Mouse (Mus musculus) adrenal gland, adult (tissue): ENCODE data around the gene Atpif1.
A peak's percentile ranks its signal among the peaks of the same experiment; 100 is the strongest.

ENCODE experiments used
- DNase-seq, 2 experiments: peaks; one replicate each; pipeline ENCODE4 v3.0.0; 2022 to 2023; ENCODE audit warnings: low spot score in 1 of 2; ENCODE audit not compliant: inconsistent age in 2 of 2

Atpif1 gene

GRCm38 (mm10) chr4:132527917-132528522 is 5.4 kb downstream of the Atpif1 start:
- no peak for DNase-seq

DNA sequence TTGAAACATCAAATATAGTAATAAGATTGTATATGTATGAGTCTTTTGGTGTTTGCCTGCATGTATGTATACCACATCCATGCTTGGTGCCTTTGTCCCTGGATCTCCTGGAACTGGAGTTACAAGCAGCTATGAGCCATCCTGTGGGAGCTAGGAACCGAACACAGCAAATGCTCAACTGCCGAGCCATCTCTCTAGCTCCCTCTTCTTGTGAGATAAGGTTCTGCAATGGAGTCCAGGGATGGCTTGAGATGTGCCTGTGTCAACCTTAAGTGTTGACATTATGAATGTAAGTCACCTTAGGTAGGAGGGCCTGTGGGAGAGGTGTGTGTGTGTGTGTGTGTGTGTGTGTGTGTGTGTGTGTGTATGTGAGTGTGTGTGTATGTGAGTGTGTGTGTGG is 6.8 kb downstream of the Atpif1 start:
- DNase-seq = peak in 1 of 2 experiments; percentile 43

GRCm38 (mm10) chr4:132524808-132525207 is 8.7 kb downstream of the Atpif1 start:
- no peak for DNase-seq

DNA sequence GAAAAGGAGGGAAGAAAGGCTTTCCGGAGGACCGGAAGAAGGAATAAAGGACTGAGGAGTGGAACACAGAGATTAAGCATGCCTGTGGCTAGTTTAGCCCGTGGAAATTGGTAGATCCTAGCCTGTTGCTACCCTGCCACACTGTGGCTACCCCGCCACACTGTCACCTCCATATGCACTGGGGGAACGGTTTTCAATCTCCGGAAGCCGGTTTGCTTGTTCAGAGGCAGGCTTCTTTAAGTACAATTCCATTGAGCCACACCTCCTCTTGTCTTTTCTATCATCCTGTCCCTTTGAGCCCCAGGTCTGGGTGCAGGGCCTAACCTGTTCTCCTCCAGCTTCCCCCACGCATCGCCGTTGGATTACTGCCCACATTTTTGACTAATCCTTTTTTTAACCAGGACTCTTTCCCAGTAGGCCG is 9.1 kb downstream of the Atpif1 start:
- peak in 1 of 2 experiments; percentile 31 for DNase-seq

- no peak for DNase-seq
Observed at GRCm38 (mm10) chr4:132519188-132519587, 14.3 kb downstream of the Atpif1 start.

DNA sequence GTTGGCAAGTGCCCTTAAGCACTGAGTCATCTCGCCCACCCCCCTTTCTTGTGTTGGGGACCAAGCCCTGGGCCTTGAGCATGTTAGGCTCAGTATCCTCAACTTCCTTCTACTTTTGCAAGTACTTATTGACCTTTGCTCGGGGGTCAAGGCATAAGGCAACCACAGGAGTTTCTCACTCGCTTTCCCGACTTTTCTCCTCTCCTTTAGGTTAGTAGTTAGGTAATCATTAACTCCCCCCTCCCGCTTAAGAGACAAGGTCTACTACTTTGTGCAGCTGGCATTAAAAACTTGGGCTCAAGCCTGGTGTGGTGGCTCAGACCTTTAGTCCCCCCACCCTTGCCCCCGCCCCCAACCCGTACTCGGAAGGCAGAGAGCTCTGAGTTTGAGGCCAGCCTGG is 15.4 kb downstream of the Atpif1 start:
- DNase-seq = no peak

- DNase-seq = peak; percentile 94 to 97
Observed at GRCm38 (mm10) chr4:132515369-132516155, 17.9 kb downstream of the Atpif1 start.

DNA sequence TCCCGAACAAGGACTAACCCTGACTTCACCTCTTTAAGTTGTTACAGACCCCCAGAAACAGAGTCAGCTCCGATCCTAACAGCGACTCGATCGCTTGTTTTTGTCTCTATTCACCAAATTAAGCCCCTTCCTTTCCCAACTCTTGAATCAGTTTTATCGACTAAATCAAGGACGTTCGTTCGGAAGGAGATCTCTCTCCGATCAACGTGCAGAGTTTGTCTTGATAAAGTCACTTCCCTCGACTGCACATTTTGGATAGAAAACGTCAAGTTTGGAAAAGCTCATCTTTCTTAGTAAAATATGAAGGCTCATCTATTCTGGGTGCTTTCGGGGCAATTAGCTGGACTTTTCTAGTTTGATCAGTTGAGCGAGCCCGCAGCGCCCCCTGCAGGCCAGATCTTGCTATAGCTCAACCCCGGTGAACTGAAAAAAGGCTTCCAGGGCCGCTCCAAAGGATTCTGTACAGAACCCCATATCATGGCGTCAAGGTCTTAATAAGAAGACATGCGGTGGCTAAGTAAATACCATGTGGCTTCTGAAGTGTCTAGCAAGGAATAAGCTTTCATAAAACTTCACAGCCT is 18.8 kb downstream of the Atpif1 start:
- DNase-seq = peak; percentile 87 to 96

DNA sequence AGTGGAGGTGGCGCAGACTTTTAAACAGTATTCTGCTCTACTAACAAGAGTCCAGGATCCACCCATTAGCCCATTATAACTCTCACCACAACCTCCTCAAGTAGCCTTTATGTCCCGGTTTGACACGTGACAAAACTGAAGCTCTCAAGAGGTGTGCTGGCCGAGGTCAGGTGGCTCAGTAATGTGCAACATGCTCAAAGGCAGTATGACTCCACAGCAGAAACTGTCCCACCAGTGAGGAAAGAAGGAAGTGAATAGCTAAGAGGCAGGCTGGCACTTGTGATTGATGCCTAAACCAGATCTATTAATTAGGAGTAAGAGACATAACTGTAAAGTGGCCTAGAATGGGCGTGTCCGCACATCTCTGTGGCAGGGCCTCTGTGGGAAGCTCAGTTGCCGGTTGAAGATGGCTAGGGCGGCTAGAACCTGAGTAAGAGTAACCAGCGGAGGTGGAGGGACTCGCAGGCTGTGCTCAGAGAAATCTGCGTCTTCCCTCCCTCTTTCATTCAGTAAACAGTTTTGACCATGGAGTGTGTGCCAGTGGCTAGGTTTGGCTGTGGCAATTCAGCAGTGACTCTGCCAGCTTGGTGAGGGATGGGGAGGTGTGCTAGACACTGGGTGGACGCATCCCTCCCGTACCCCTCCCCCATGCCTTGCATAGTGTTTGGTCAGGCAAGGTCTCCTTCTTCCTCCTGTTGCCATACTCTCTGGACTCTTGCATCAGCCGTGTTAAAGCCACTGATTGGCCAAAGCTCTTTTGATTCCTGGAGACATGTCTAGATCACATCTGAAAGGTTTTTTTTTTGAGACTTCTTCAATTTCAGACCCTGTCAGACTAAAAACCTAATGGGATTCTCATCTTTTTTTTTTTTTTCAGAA is 19.8 kb downstream of the Atpif1 start:
- DNase-seq = peak; percentile 46 to 73

DNA sequence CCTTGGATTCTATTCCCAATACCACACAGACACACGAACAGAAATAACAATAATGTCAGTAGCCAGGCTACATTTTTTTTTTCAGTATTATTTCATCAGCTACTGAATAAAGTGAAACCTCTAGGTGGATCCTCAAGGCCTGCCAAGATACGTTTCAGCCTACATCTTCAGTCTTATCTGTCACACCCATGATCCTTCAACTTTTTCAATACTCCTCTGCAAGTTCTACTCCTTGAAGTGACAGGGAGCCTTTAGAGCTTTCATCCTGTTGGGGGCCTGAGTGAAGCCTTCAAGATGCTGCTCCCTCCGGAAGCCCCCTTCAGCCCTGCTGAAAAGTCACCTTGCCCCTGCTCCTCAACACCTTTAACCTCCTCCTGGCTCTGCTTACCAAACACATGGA is 21.4 kb downstream of the Atpif1 start:
- peak in 1 of 2 experiments; percentile 22 for DNase-seq

- DNase-seq = peak; percentile 98 to 99
Observed at GRCm38 (mm10) chr4:132510352-132510798, 23.1 kb downstream of the Atpif1 start, which contains the start of gene Sesn2. Gene Sesn2 (minus strand): TSS chr4:132510501.

DNA sequence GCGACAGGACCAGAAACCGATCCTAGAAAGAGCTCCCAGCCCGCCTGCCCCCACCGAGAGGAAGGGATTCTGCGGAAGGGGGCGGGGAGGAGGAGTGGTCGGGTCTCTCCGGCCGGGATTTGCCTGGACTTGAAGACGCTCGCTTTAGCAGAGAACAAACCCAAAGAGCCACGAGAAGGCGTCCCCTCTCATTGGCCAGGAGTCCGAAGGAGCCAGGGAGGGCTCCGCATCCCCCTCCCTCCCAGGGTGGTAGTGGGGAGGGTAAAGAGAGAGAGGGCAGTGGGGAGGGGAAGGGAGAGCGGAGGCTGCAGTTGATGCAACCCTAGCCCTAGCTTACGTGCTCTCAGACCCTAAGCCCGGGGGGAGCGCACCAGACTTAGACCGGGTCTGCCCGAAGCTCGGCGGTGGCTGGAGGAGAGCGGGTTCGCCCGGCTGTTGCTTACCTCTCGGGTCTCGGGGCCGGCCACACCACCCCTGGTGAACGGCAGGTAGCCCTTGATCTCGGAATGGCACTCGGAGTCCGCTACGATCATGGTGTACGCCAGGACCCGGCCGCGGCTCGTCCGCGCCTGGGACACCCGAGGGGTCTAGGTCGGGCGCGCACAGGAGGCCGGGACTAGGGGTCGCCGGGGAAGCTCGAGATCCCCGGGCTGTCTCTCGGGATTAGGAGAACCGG is 23.7 kb downstream of the Atpif1 start:
- DNase-seq = peak; percentile 86 to 93

DNA sequence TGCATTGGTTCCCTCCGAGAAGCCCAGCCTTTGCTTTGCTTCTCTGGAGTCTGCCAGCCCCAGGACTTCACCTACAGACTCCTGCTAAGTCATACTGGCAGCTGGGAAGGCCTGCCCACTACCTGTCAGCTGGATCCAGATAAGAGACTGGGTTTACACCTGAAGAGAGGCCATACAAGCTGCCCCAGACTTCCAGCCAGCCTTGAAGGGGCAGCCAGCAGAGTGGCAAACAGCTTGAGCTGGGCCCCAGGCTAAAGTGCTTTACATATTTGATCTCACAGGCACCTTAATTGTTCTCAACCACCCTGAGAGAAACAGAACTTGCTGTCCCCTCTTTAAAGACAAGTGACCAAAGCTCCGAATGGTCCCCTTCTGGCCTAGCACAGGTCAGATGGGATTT is 26.2 kb downstream of the Atpif1 start:
- peak in 1 of 2 experiments; percentile 32 for DNase-seq

DNA sequence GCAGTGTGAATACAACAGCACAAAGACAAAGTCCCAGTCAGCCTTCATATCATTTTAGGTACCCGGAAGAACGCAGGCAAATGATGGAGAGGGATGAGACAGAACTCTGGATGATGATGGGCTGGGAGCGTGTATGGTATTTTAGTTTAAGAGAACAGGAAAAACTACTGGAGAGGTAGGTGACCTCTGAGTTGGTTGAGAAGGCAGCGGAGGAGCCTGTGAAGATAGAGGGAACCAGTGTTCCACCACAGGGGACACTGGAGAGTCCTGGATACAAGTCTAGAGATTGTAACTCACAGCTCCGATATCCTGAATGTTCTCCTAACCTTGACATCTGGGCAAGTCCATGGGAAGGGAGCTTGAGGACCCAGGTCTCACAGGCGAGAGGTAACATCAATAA is 27.2 kb downstream of the Atpif1 start:
- DNase-seq = no peak

DNA sequence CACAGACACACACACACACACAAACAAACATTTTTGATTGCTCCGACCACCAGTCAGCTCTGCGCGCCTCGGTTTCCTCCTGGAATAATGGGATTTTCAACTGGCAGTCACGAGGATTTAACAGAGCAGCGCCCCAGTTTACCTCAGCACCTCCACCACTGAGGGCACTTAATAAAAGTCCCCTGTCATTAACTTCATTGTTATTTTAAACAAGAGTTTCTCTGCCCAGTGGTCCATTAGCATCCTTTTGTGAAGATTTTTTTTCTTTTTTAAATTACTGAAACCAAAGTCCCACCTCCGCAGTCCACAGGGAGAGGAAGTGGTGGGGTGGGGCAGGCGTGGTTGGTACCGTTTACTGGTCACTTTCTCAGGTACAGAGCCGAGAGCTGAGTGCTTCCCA is 27.7 kb downstream of the Atpif1 start:
- no peak for DNase-seq

DNA sequence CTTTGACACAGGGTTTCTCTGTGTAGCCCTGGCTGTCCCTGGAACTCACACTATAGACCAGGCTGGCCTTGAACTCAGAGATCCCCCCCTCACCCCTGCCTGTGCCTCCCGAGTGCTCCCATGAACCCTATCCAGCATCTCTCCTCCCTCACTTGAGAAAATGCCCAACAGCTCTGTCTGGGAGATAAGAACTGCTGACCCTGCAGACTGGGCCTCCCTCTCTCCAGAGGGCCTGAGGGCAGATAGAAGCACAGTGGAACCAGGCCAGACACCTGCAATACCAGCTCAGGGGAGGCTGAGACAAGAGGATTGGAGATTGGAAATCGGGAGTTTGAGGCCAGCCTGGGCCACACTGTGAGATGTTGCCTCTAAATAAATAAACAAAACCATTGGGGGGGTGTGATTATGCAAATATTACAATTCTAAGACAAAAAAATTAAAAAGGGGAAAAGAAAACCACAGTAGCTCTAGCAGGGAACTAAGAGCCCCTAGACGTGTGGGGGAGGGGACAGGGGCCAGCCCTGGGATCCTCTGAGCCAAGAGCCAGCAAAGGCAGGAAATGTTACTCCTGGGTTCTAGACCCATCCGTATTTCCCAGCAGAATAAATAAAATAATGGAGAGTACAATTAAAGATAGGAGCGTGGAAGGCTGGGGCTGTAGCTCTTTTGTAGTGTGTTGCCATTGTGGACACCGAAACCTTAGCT is 28.3 kb downstream of the Atpif1 start:
- DNase-seq = no peak

DNA sequence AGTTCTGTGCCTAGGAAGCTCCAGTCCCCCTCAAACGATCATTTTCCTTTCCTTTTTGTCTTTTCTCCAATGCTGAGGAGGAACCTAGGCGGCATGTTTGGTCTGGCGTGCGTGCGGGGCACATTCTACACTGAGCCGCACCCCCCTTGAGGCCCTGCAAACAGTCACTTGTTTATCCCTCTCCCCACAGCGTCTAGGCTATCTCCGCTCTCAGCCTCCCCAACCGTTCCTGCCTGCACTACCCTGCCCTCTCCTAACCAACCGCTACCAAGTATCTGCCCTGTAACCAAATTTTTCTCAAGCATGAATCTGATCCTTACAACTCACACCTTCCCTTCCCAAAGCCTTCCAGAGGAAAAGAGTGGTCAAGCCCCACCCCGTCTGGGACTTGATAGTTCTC is 30.1 kb downstream of the Atpif1 start:
- peak in 1 of 2 experiments; percentile 36 for DNase-seq

DNA sequence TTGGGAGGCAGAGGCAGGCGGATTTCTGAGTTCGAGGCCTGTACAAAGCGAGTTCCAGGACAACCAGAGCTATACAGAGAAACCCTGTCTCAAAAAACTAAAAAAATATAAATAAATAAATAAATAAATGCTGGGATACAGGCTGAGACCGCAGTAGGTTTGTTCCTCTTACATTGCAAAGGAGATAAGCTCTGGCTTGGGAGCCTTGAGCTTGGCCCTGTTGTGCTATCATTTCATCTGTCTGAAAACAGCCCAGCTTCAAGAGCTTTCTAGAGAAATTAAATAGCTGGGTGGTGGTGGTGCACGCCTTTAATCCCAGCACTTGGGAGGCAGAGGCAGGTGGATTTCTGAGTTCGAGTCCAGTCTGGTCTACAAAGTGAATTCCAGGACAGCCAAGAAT is 31.8 kb downstream of the Atpif1 start:
- no peak for DNase-seq

DNA sequence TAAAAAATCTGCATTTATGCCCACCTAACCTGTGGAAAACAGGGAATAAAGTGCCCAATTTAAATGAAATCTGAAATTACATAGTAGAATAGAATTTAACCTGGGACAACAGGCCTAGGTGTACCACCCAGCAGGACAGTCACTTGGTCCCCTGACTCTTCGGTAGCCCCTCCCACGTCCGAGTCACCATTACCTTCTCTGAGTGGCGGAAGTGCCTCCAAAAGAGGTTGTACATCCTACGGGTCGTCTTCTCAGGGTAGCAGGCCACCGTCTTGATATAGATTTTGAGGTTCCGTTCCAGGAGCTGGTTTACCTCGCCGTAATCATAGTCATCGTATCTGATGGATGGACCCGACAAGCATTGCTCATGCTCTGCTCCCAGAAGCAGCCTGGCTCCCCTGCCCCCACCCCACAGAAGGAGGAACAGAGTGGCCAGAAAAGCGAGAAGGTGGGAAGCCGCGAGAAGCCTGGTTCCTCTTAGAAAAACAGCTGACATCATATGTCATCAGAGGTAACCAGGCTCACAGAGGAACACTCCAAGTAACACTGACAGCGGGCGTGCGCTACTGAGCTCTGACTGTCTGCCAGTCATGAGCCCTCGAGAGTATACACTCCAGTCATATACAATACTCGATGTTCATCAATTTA is 39.1 kb downstream of the Atpif1 start:
- peak in 1 of 2 experiments; percentile 31 for DNase-seq
